ENCODE assay signal across 11 mouse cellular contexts in genomic region chr15:75143735-75144134, GRCm38 (mm10). TPM values are rescaled to one million over a fixed set of nuclear protein-coding genes. Genes with fewer than 3 reads are reported as not detected.
DNase-seq lines count a peak whose midpoint lies in the region; ATAC-seq and TF ChIP-seq lines count a peak whose summit lies in the region.
"Had no signal": no experiment of that assay in that cellular context is flagged by ENCODE, and none has a peak within 500 bp of the region (broad histone marks: within the 10 kb centered on the region; RNA-seq: fewer than 3 reads in every experiment).

No protein-coding gene starts in this region.

- ATAC-seq in liver, embryonic 12.5 days, result no peak

- no peak overlapping the region for H3K27ac ChIP-seq in liver, adult 2 months (replicated peaks; ENCODE audit: insufficient read depth, low read depth, low read length)
- no peak overlapping the region for H3K27ac ChIP-seq in liver, embryonic 12.5 days
- no peak overlapping the region for H3K27ac ChIP-seq in hindbrain, embryonic 10.5 days
- H3K27ac ChIP-seq: limb, embryonic 15.5 days had no signal

- H3K36me3 ChIP-seq in liver, adult 2 months (ENCODE audit: control insufficient read depth, insufficient read depth, low read length), result no peaks in the 10 kb centered on the region
- no peaks in the 10 kb centered on the region for H3K36me3 ChIP-seq in liver, embryonic 12.5 days
- no peaks in the 10 kb centered on the region for H3K36me3 ChIP-seq in splenic B cell, adult 2 months (ENCODE audit: control insufficient read depth, insufficient read depth, low read length, poor library complexity, severe bottlenecking)
- H3K36me3 ChIP-seq in hindbrain, embryonic 10.5 days, result no peaks in the 10 kb centered on the region
- H3K36me3 ChIP-seq: limb, embryonic 15.5 days had no signal

- no peak overlapping the region for H3K9ac ChIP-seq in liver, adult 2 months (ENCODE audit: low read depth, low read length)
- H3K9ac ChIP-seq in liver, embryonic 12.5 days, result no peak overlapping the region
- H3K9ac ChIP-seq: limb, embryonic 15.5 days had no signal

- H3K4me3 ChIP-seq in liver, adult 2 months (ENCODE audit: insufficient read depth, low read depth, low read length), result no peak overlapping the region
- H3K4me3 ChIP-seq in liver, embryonic 12.5 days, result no peak overlapping the region
- no peak overlapping the region for H3K4me3 ChIP-seq in hindbrain, embryonic 10.5 days
- H3K4me3 ChIP-seq: limb, embryonic 15.5 days had no signal

- peak; percentile 75 for TF ChIP-seq CTCF in liver, adult 2 months (IDR thresholded peaks at IDR 0.05; ENCODE audit: low read depth, low read length)

- DNase-seq in adrenal gland, postnatal 36 days, result peak; percentile 5 to 13
- no peak for DNase-seq in adrenal gland, postnatal 4 days (ENCODE audit: low spot score in 2 of 2)
- DNase-seq in liver, adult 2 months (ENCODE audit: extremely low read depth, low read depth, low spot score), result peak; percentile 43
- peak; percentile 56 for DNase-seq in ZHBTc4 (ENCODE audit: low read depth, low spot score)
- DNase-seq in splenic B cell, adult 2 months (ENCODE audit: low read depth, low spot score), result peak; percentile 61
- no peak for DNase-seq in hindbrain, embryonic 10.5 days (ENCODE audit: low spot score)
- DNase-seq in right cerebral cortex, adult 2 months (ENCODE audit: low spot score in 2 of 2), result no peak
- DNase-seq: heart, postnatal 10 days had no signal

- no peak overlapping the region for H3K4me2 ChIP-seq in liver, embryonic 12.5 days
- H3K4me2 ChIP-seq: limb, embryonic 15.5 days had no signal

- H3K79me2 ChIP-seq in liver, adult 2 months (ENCODE audit: control insufficient read depth, insufficient read depth, low read length), result no peaks in the 10 kb centered on the region

- no peaks in the 10 kb centered on the region for H3K27me3 ChIP-seq in liver, adult 2 months (ENCODE audit: control insufficient read depth, insufficient read depth, low read length)
- no peaks in the 10 kb centered on the region for H3K27me3 ChIP-seq in liver, embryonic 12.5 days (replicated peaks)
- H3K27me3 ChIP-seq in splenic B cell, adult 2 months (ENCODE audit: control insufficient read depth, insufficient read depth, low read length, poor library complexity, severe bottlenecking), result no peaks in the 10 kb centered on the region
- H3K27me3 ChIP-seq in hindbrain, embryonic 10.5 days (ENCODE audit: insufficient read depth, poor library complexity, severe bottlenecking), result no peaks in the 10 kb centered on the region
- H3K27me3 ChIP-seq: limb, embryonic 15.5 days had no signal

- no peak for TF ChIP-seq POLR2A in liver, adult 2 months (IDR thresholded peaks at IDR 0.05; ENCODE audit: extremely low read depth, insufficient read depth, low read length)

- no peaks in the 10 kb centered on the region for H3K9me3 ChIP-seq in liver, embryonic 12.5 days (replicated peaks)
- H3K9me3 ChIP-seq in hindbrain, embryonic 10.5 days, result no peaks in the 10 kb centered on the region
- H3K9me3 ChIP-seq: limb, embryonic 15.5 days had no signal

- no peaks in the 10 kb centered on the region for H3K4me1 ChIP-seq in liver, adult 2 months (ENCODE audit: control insufficient read depth, insufficient read depth, low read length)
- no peaks in the 10 kb centered on the region for H3K4me1 ChIP-seq in liver, embryonic 12.5 days
- H3K4me1 ChIP-seq in hindbrain, embryonic 10.5 days (replicated peaks), result no peaks in the 10 kb centered on the region
- H3K4me1 ChIP-seq: limb, embryonic 15.5 days had no signal

- WGBS in liver, adult 2 months, result 46% methylated on average over 3 of the region's 3 CpGs
- 53% methylated on average over 3 of the region's 3 CpGs for WGBS in liver, embryonic 12.5 days (ENCODE audit: insufficient replicate concordance)
- WGBS in hindbrain, embryonic 10.5 days, result 65% methylated on average over 3 of the region's 3 CpGs

RNA-seq across cellular contexts. Expression of gene Ly6g, which starts 11.3 kb away (rescaled TPM):
- not detected for total RNA-seq in adrenal gland, postnatal 36 days (2021)
- 1 to 10 TPM in 1 of 2 experiments, under 1 TPM in 1; 0.70 to 2.6 TPM for total RNA-seq in adrenal gland, postnatal 4 days (2021)
- total RNA-seq in liver, adult 2 months (2014; rRNA removed), result not detected in 2 replicates
- polyA plus RNA-seq in liver, adult 2 months (2012; rRNA removed), result not detected in 2 replicates
- polyA plus RNA-seq in liver, embryonic 12.5 days (2016; fragmentation: Nextera tagmentation; extraction: Ambion mirVana), result 0.18 TPM in 1 of 2 replicates, not detected in the other
- not detected in 2 replicates for polyA plus RNA-seq in hindbrain, embryonic 10.5 days (2016; fragmentation: Nextera tagmentation; extraction: Ambion mirVana)
- total RNA-seq: heart, postnatal 10 days had no signal
- polyA plus RNA-seq: limb, embryonic 15.5 days; neural tube, embryonic 14.5 days had no signal

RNA-seq across cellular contexts. Expression of gene Ly6c2, which starts 32.0 kb away (rescaled TPM):
- 1 to 10 TPM; 3.5 to 7.4 TPM for total RNA-seq in adrenal gland, postnatal 36 days (2021)
- 1 to 10 TPM; 3.8 to 4.5 TPM for total RNA-seq in adrenal gland, postnatal 4 days (2021)
- 1.2 and 2.2 TPM in 2 replicates for total RNA-seq in liver, adult 2 months (2014; rRNA removed)
- polyA plus RNA-seq in liver, adult 2 months (2012; rRNA removed), result 3.7 and 6.6 TPM in 2 replicates
- polyA plus RNA-seq in liver, embryonic 12.5 days (2016; fragmentation: Nextera tagmentation; extraction: Ambion mirVana), result 1.7 and 2.4 TPM in 2 replicates
- polyA plus RNA-seq in hindbrain, embryonic 10.5 days (2016; fragmentation: Nextera tagmentation; extraction: Ambion mirVana), result not detected in 2 replicates
- polyA plus RNA-seq: neural tube, embryonic 14.5 days had no signal

Comparison
In these comparisons a context has a peak if more than half of its experiments do, and no peak if none do; other contexts are left out.
1. DNase-seq: peak in adrenal gland, postnatal 36 days (2 of 2), liver, adult 2 months (single experiment), ZHBTc4 (single experiment) and splenic B cell, adult 2 months (single experiment); none in adrenal gland, postnatal 4 days (0 of 2), hindbrain, embryonic 10.5 days (single experiment) and right cerebral cortex, adult 2 months (0 of 2).